Mouse (Mus musculus) sigmoid colon, adult 10 weeks (tissue): ENCODE measurements around the gene Baz2b. TPM values are rescaled to one million over a fixed set of nuclear protein-coding genes. Genes with fewer than 3 reads are reported as not detected.

Source experiments
- polyA plus RNA-seq: library from polyadenylated mRNA; stranded (reverse); fragments of 350-450 nt; fragmentation: Illumina TruSeq; extraction: RNeasy Lipid Tissue Mini Kit (QIAGEN cat#74804); gene quantifications from one replicate; pipeline ENCODE4 v1.2.3, GENCODE M21; 2014; ENCODE audit warnings: low read depth, low replicate concordance

Baz2b gene
- 82.5 TPM for polyA plus RNA-seq

DNA sequence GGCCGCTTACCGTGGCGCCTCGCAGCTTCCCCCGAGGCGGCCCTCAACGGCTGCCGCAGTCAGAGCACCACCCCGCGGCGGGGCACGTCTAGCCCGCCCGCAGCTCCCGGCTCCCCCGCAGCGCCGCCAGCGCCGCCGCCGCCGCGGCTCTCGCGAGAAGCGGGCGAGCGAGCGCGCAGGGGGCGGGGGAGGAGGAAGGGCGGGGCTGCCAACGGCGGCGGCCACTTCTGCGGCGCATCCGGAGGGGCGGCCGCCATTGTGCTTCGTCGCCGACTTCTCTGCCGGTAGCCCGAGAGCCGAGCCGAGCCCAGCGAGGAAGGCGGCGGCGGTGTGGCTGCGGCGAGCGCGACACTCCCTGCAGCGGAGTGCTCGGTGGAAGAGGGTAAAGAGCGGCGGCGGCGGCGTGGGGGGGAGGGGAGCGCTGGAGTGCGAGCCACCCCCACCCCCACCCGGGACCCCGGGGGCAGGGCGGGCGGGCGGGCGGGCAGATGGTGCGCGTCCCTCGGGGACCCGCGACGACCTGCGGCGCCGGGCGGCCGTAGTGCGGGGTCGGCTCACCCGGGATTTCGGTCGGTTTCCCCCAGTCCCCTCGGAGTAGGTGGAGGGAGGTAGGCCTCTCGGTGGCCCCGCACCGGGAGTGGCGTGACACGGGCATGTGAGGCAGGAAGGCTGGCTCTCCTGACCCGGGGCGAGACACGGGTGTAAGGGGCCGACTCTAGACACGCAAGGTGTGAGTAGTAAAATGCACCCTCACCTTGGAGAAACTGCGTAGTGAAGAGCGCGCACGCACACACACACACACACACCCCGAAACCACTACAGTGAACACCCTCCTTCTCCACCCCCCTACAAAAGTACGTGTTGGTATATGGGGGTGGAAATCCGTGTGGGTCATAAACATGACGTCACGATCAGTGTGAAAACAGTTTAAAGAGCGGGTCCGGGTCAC lies at the start of gene Baz2b, which contains the start of gene March7:
Baz2b (minus strand) TSS at position 137 of the 949 bp plus-strand sequence.
March7 (plus strand) TSS at position 185 of the 949 bp plus-strand sequence.

DNA sequence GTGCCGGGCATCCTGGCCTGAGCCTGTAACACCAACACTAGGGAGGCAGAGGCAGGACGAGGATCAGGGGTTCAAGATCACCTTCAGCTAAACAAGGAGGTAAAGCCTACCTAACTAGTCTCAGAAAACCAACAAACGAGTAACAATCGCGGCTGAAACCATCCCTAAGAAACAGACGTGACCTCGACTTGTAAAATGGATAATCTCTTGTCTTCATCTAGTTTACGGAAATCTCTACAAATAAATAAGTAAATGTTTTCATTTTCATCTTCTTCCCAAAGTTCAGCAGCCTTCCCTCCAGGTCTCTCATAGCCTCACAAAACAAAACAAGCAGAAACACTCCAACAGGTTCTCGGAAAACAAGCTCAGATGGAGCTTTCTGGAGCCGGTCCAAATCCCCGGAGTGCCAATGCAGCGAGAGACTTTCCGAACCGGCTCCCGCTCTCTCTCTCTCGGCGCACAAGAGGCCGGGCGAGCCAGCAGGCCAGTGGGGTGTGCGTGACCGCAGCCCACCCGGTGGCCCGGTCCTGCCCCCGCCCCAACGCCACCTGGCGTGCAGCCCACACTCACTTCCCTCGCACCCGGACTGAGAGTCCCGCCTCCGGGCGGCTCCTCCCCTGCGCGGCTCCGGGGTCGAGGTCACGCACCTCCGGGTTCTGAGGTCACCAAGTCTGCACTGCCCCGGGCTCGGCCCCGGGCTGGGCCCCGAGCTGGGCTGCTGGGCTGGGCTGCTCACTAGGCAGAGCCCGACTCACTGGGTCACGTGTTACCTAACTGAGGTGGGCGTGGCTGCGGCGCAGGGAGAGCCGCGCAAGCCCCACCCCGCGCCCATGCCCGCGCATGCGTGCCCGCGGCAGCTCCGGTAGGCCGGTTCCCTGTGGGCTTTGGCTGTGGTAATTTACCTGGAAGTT lies 327.6 kb downstream of the Baz2b start, which contains the start of gene Wdsub1:
Wdsub1 (minus strand) TSS at position 761 of the 911 bp plus-strand sequence.

Other genes with a start within 250 kb of the Baz2b start
- gene March7, start within 50 bp of the Baz2b start, polyA plus RNA-seq: 380 TPM
- gene Cd302, start 74.6 kb upstream of the Baz2b start, polyA plus RNA-seq: 29.2 TPM
- gene Ly75, start 173.5 kb upstream of the Baz2b start, polyA plus RNA-seq: 32.8 TPM